Mouse (Mus musculus): ENCODE measurements at regions not wholly inside any gene's neighbourhood (a gene's known extent, or its start where the extent isn't known, plus 50 kb on each side); places are given as distances from the start of the nearest gene placed in this dataset.

DNA sequence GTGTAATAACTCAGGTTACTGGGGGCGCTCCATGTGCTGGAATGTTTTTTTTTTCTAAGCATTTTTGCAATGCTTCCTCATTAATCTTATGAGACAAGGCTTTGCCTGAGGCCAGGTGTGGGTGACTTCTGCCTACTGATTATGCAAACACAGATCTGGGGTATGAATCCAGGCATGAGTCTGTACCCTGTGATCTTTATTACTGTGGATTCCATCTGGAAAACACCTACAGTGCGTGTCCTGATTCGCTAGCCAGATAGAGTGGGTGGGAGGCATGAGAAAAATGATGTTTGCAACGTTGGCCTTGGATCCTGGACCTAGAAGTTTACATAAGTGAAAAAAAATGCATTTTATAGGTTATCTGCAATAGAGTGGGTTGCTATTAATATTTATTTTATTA is 387.9 kb upstream of the Ube2e3 start:
- TF ChIP-seq CTCF (IDR thresholded peaks at IDR 0.05; ENCODE audit: low read depth) (no peak), EP300 (IDR thresholded peaks at IDR 0.05; ENCODE audit: low read depth) (no peak)
